Mouse (Mus musculus) heart, embryonic 11.5 days (tissue): ENCODE measurements around the gene Gnai2. TPM values are rescaled to one million over a fixed set of nuclear protein-coding genes. Genes with fewer than 3 reads are reported as not detected.
A peak's percentile ranks its signal among the peaks of the same experiment; 100 is the strongest.

ENCODE experiments used
- ATAC-seq: fragments of 200-750 bp; cut with Nextera tagmentation; replicated peaks from 2 replicates; pipeline ENCODE4 v1.8.0; 2017; ENCODE audit warnings: moderate library complexity; ENCODE audit not compliant: insufficient number of reproducible peaks, low FRiP score, low TSS enrichment
- H3K27ac ChIP-seq: fragments of 300-500 bp; sonication (generic); 2 replicates; pipeline ENCODE4 v1.5.1; 2014; ENCODE audit warnings: mild to moderate bottlenecking, low read depth, low read length
- H3K27me3 ChIP-seq: fragments of 300-500 bp; sonication (generic); 2 replicates; pipeline ENCODE4 v1.6.1; 2014; ENCODE audit warnings: mild to moderate bottlenecking, low read length, mixed read lengths; ENCODE audit not compliant: control insufficient read depth, insufficient read depth
- H3K36me3 ChIP-seq: fragments of 300-500 bp; sonication (generic); 2 replicates; pipeline ENCODE4 v1.6.1; 2014; ENCODE audit warnings: mild to moderate bottlenecking, low read length, moderate library complexity, mixed read lengths; ENCODE audit not compliant: control insufficient read depth, insufficient read depth
- H3K4me1 ChIP-seq: fragments of 300-500 bp; sonication (generic); 2 replicates; pipeline ENCODE4 v1.6.1; 2014; ENCODE audit warnings: low read length; ENCODE audit not compliant: control insufficient read depth, insufficient read depth
- H3K4me2 ChIP-seq: fragments of 300-500 bp; sonication (generic); 2 replicates; pipeline ENCODE4 v1.6.1; 2014; ENCODE audit warnings: mild to moderate bottlenecking, moderate library complexity
- H3K4me3 ChIP-seq: fragments of 300-500 bp; sonication (generic); 2 replicates; pipeline ENCODE4 v1.5.1; 2014; ENCODE audit warnings: low read depth, low read length
- H3K9ac ChIP-seq: fragments of 300-500 bp; sonication (generic); 2 replicates; pipeline ENCODE4 v1.6.1; 2014; ENCODE audit warnings: mild to moderate bottlenecking, low read depth, low read length, moderate library complexity
- H3K9me3 ChIP-seq: fragments of 300-500 bp; sonication (generic); replicated peaks from 2 replicates; pipeline ENCODE4 v1.6.1; 2016; ENCODE audit warnings: low read length; ENCODE audit not compliant: control insufficient read depth
- WGBS: fragments of 180-500 bp; shearing (Covaris S2); extraction: QIAGEN DNeasy Blood & Tissue Kit; methylation state at CpG from one replicate; pipeline ENCODE4 v1.1.7; 2014; ENCODE audit not compliant: insufficient replicate concordance; 5-methylcytosine and 5-hydroxymethylcytosine counted together
- polyA plus RNA-seq: library from polyadenylated mRNA; unstranded; fragments of >200 nt; fragmentation: Nextera tagmentation; extraction: Ambion mirVana; gene quantifications from 2 replicates; pipeline ENCODE4 v1.2.1, GENCODE M21; 2014

Gnai2 gene
- polyA plus RNA-seq, 1 experiment from 2014 or later: 316 TPM

GRCm38 (mm10) chr9:107674609-107675429 is 39.7 kb upstream of the Gnai2 start:
- H3K4me2 ChIP-seq: no peak overlapping the region
- no peak for ATAC-seq
- 59% methylated on average over 9 of the region's 9 CpGs for WGBS
- H3K9ac ChIP-seq: no peak overlapping the region
- H3K4me3 ChIP-seq: no peak overlapping the region
- no peaks in the 10 kb centered on the region for H3K36me3 ChIP-seq
- peaks cover 47% of the 10 kb centered on the region for H3K27me3 ChIP-seq
- H3K4me1 ChIP-seq: peaks cover 16% of the 10 kb centered on the region
- H3K27ac ChIP-seq: no peak overlapping the region
- H3K9me3 ChIP-seq: no peaks in the 10 kb centered on the region

- Histone ChIP-seq H3K4me2 (no peak overlapping the region), H3K27me3 (peaks cover 30% of the 10 kb centered on the region), H3K4me1 (peaks cover 42% of the 10 kb centered on the region), H3K36me3 (no peaks in the 10 kb centered on the region), H3K27ac (no peak overlapping the region), H3K4me3 (no peak overlapping the region), H3K9me3 (no peaks in the 10 kb centered on the region), H3K9ac (no peak overlapping the region)
- no peak for ATAC-seq
- WGBS: 35% methylated on average over 5 of the region's 5 CpGs
These were observed 35.1 kb upstream of the Gnai2 start for GRCm38 (mm10) chr9:107670259-107670658.

GRCm38 (mm10) chr9:107669480-107669945 is 34.3 kb upstream of the Gnai2 start, which contains the start of gene Slc38a3:
Gene Slc38a3, minus strand, starts transcription at chr9:107669530.
- no peak within 1 kb of the TSS for H3K4me3 ChIP-seq

DNA sequence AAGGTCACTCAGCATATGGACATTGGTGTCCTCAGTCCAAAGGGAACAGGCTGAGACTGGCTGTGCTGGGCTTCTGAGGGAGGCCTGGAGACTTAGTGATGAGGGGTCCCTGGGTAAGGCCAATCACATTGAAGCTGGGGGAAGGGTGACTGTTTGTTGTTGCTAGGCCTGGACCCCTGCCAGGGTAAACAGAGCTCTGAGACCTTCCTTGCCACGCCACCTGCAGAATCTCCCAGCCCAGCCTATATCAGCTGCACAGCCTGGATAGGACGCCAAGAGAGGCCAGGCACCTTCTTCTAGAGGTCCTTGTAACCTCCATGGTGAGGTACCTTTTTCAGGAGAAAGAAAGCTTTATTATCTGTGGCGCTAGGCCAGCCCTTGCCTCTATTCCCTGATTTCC is 33.7 kb upstream of the Gnai2 start:
- H3K4me1 ChIP-seq: peaks cover 42% of the 10 kb centered on the region
- WGBS: 61% methylated on average over 3 of the region's 3 CpGs
- peaks cover 22% of the 10 kb centered on the region for H3K27me3 ChIP-seq
- H3K9me3 ChIP-seq: no peaks in the 10 kb centered on the region
- H3K4me2 ChIP-seq: no peak overlapping the region
- H3K4me3 ChIP-seq: no peak overlapping the region
- H3K9ac ChIP-seq: no peak overlapping the region
- no peak overlapping the region for H3K27ac ChIP-seq
- H3K36me3 ChIP-seq: no peaks in the 10 kb centered on the region
- ATAC-seq: no peak

More at GRCm38 (mm10) chr9:107669480-107669945, 34.3 kb upstream of the Gnai2 start, which contains the start of gene Slc38a3:
- Histone ChIP-seq H3K4me1 (peaks cover 42% of the 10 kb centered on the region), H3K27ac (no peak within 1 kb of the TSS; the same call in 1 of the 2 replicates), H3K27me3 (peaks cover 27% of the 10 kb centered on the region), H3K36me3 (no peaks in the 10 kb centered on the region), H3K9me3 (no peaks in the 10 kb centered on the region), H3K4me2 (peak within 1 kb of the TSS; percentile 76; the same call in 1 of the 2 replicates), H3K9ac (no peak within 1 kb of the TSS)
- WGBS: 85% methylated on average over 9 of the region's 9 CpGs
- ATAC-seq: no peak

- Histone ChIP-seq H3K36me3 (no peaks in the 10 kb centered on the region), H3K4me1 (peaks cover 42% of the 10 kb centered on the region), H3K27ac (no peak overlapping the region; the same call in 1 of the 2 replicates), H3K4me3 (no peak overlapping the region), H3K9ac (0 out of 2 replicates have a peak overlapping the region, but pooled peaks have one; percentile 22), H3K27me3 (peaks cover 18% of the 10 kb centered on the region), H3K9me3 (no peaks in the 10 kb centered on the region), H3K4me2 (peak overlapping the region; percentile 76)
- no peak for ATAC-seq
- WGBS: 17% methylated on average over 8 of the region's 8 CpGs
These were observed 32.8 kb upstream of the Gnai2 start for GRCm38 (mm10) chr9:107668011-107668410.

- ATAC-seq: peak; percentile 80
- H3K27me3 ChIP-seq: peaks cover 18% of the 10 kb centered on the region
- H3K4me2 ChIP-seq: peak overlapping the region; percentile 76
- peak overlapping the region; percentile 52 for H3K9ac ChIP-seq
- 0% methylated on average over 24 of the region's 24 CpGs for WGBS
- no peaks in the 10 kb centered on the region for H3K9me3 ChIP-seq
- H3K4me3 ChIP-seq: peak overlapping the region; percentile 40
- no peaks in the 10 kb centered on the region for H3K36me3 ChIP-seq
- no peak overlapping the region for H3K27ac ChIP-seq
- H3K4me1 ChIP-seq: peaks cover 46% of the 10 kb centered on the region
These were observed 32.1 kb upstream of the Gnai2 start for GRCm38 (mm10) chr9:107667219-107667618.

DNA sequence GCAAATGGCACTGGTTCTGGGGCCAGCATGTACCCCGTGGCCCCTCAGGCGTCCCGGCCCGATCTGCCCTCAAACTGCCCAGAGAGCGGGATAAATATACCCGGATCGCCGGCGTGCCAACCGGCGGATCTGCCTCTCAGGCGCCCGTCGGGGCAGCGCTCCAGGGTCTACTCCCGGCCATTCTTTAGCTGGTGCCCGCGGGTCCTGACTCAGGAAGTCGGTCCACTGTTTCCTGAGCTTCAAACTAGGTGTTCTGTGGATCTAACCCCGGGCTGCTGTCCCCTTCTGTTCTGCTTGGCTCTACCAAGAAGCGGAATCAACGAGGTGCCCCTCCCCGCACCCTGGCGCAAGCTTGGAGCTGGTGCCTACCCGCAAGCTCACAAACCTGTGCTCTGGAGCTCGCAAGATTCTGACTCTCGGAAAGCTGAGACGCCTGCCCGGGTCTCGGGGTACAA is 31.6 kb upstream of the Gnai2 start:
- 1% methylated on average over 30 of the region's 30 CpGs for WGBS

GRCm38 (mm10) chr9:107665308-107665707 is 30.1 kb upstream of the Gnai2 start:
- WGBS: 82% methylated on average over 7 of the region's 7 CpGs
- ATAC-seq: no peak
- peaks cover 43% of the 10 kb centered on the region for H3K4me1 ChIP-seq
- H3K27ac ChIP-seq: no peak overlapping the region
- peaks cover 21% of the 10 kb centered on the region for H3K27me3 ChIP-seq
- H3K9ac ChIP-seq: no peak overlapping the region
- no peaks in the 10 kb centered on the region for H3K9me3 ChIP-seq
- H3K4me2 ChIP-seq: no peak overlapping the region
- H3K36me3 ChIP-seq: no peaks in the 10 kb centered on the region
- H3K4me3 ChIP-seq: no peak overlapping the region

More for the DNA sequence above, 31.6 kb upstream of the Gnai2 start:
- H3K9me3 ChIP-seq: no peaks in the 10 kb centered on the region
- H3K4me2 ChIP-seq: peak overlapping the region; percentile 76
- peaks cover 18% of the 10 kb centered on the region for H3K27me3 ChIP-seq
- H3K9ac ChIP-seq: peak overlapping the region; percentile 52
- H3K4me3 ChIP-seq: peak overlapping the region; percentile 40
- no peak for ATAC-seq
- no peak overlapping the region for H3K27ac ChIP-seq
- H3K4me1 ChIP-seq: peaks cover 46% of the 10 kb centered on the region
- H3K36me3 ChIP-seq: no peaks in the 10 kb centered on the region
